Mouse (Mus musculus) ovary, adult 2 months (tissue): ENCODE data around the gene Sirt4. TPM values are rescaled to one million over a fixed set of nuclear protein-coding genes. Genes with fewer than 3 reads are reported as not detected.

ENCODE experiments used
- polyA plus RNA-seq: library from polyadenylated mRNA; depleted of rRNA; stranded (reverse); fragments of >200 nt; gene quantifications from 2 replicates; pipeline ENCODE4 v1.2.3, GENCODE M21; 2012; rRNA removed

Gene Sirt4
- 70.7 and 71.4 TPM in 2 replicates for polyA plus RNA-seq

DNA sequence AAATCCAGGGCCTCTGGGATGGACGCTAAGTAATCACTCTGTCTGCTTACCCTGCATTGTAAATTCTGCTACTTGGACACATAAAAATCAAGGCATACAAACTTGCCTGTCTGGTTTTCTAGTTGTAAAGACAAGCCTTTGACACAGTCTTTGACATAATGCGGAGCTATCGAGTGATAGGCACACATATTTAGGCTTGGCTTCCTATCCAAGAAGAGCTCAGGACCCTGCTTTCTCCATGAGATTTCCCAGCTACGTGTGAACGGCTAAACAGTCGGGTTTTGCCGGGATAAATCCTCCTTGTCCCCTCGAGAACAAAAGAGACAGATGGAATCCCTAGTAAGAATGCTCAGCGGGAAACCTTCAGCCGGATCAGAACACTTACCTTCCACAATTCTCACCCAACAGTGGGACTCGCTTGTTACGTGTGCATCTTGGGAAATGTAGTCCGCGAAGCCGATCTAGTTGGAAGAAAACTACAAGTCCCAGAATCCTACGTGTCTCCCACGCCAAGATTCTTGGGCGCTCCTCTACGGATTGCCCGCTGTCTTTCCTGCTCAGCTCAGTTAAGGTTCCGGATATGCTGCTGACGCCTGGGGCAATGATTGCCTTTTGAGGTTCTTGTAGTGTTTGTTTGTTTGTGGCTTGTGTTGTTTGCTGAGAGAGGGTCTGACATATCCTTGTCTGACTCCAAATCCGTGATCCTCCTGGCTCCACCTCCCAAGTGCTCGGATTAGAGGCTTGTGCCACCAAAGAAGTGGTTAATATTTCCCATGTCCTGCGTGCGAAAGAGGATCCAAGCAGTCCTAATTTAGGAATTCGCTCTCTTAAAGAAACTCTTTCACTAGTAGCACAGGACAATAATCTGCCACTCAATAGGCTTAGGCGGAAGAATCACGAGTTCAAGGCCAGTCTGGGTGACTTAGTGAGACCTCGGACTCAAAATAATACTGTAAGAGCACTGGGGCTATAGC, at the start of gene Sirt4:
Gene Sirt4, minus strand, starts transcription at position 779 of the 974 bp plus-strand sequence.

DNA sequence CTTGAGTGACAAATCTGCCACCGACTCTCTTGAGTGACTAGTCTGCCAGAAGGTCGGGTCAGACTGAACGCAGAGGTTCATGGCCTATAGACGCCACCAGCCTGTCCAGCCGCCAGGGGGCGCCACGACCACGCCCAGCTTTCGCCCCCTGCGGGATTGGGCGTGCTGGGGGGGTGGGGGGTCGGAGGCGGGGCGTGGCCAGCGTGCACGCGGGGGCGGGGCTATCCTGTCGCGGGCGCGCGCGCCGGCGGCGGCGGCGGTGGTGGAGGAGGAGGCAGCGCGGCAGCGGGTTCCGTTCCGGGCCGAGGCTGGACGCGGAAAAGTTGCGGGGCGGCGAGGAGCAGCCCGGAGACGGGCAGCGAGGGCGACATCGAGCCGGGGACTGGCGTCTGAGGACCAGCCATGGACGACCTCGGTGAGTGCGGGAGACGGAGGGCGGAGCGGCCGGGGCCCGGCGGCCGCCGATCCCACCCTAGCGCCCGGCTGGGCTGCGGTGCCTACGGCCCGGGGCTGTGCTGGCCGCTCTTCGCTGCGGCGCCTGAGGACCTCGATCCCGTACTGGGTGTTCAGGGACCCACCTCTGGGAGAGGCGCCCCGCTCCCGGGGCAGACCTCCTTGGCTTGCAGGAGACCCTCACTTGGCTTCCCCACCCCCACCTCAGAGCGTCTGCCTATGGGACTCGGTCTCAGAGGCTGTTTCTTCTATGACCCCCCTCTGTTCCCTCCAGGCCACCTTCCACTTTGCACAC, 22.1 kb upstream of the Sirt4 start, which contains the start of gene Pxn:
Gene Pxn, plus strand, starts transcription at position 223 of the 748 bp plus-strand sequence.

DNA sequence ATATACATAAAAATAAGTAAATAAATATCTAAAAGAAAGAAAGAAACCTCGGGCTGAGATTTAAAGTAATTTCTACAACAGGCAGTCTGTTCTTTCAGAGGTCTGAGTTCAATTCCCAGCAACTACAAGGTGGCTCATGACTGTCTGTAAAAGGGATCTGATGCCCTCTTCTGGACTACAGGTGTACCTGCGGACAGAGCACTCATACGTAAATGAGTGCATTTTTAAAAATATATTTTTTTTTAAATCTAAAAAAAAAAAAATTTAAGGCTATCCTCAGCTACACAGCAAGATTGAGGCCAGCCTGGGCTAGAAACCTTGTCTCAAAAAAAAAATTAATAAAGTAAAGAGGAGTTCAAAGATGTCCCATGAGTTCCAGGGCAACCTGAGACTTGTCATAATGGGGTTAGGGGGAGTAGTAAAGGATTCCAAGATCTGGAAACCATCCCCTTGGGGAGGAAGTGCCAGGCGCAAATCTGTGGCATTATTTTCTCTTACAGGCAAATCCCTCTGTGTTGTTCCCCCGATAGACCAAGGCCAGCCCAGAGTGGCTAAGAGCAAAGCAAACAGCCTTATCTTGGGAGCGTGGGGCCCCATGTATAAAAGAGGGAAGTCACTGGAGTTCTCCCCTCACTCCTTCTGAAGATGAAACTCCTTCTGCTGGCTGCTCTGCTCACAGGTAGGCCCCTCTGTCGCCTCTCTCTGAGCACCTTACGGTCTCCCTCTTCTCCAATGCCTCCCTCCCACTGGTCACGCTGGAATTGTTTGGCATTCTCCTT, 18.7 kb downstream of the Sirt4 start, which contains the start of gene Pla2g1b:
Gene Pla2g1b, plus strand, starts transcription at position 621 of the 779 bp plus-strand sequence.

DNA sequence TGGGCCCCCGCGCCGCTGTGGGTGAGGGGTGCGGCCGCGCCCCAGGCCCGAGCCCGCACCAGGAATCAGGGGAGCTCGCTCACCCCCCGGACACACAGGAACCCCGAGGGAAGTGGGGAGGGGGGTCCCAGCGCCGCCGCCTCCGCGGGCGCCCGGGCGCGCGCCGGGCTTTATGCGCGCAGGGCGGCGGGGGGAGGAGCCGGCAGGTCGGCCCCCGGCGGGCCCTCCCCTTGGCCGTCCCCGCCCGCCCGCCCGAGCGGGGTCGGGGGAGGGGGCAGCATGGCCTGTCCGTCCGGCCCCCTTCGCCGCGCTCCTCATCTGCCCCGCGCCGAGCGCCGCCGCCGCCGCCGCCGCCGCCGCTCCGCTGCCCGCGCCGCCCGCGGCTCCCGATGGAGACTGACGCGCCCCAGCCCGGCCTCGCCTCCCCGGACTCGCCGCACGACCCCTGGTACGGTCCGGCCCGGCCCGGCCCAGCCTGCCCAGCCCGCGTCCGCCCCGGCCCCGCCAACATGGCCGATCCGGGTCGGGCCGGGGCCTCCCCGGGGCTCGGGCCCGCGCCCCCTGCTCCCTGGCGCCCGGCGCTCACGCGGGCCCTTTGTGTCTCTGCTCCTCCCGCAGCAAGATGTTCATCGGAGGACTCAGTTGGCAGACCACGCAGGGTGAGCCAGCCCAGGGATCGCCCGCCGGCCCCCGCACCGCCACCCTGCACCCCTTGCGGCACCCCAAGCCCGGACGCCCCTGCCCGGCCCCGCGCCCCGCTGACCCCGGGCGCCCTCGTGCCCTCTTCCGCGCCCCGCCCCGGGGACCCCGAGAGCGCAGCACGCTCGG, 55.0 kb downstream of the Sirt4 start, which contains the start of gene Msi1:
Gene Msi1, plus strand, starts transcription at position 241 of the 828 bp plus-strand sequence.

Other genes with a start within 250 kb of the Sirt4 start
- 123 and 173 TPM in 2 replicates for gene Pop5, start 248.9 kb downstream of the Sirt4 start, polyA plus RNA-seq
- 191 and 195 TPM in 2 replicates for gene Rnf10, start 211.8 kb downstream of the Sirt4 start, polyA plus RNA-seq
- gene Coq5, start 205.1 kb downstream of the Sirt4 start, polyA plus RNA-seq = 8.1 and 8.7 TPM in 2 replicates
- gene Dynll1, start 183.7 kb downstream of the Sirt4 start, polyA plus RNA-seq = 250 and 284 TPM in 2 replicates
- gene Srsf9, start 157.5 kb downstream of the Sirt4 start, polyA plus RNA-seq = 137 and 140 TPM in 2 replicates
- 10.6 and 13.7 TPM in 2 replicates for gene Gatc, start 143.5 kb downstream of the Sirt4 start, polyA plus RNA-seq
- 4.7 and 6.8 TPM in 2 replicates for gene Triap1, start 143.5 kb downstream of the Sirt4 start, polyA plus RNA-seq
- 3,325 and 3,970 TPM in 2 replicates for gene Cox6a1, start 135.7 kb downstream of the Sirt4 start, polyA plus RNA-seq
- gene Msi1, start 55.1 kb downstream of the Sirt4 start, polyA plus RNA-seq = 44.6 and 51.8 TPM in 2 replicates
- 6.8 and 20.6 TPM in 2 replicates for gene Pla2g1b, start 18.5 kb downstream of the Sirt4 start, polyA plus RNA-seq
- gene Pxn, start 22.0 kb upstream of the Sirt4 start, polyA plus RNA-seq = 87.2 and 93.8 TPM in 2 replicates
- 3,142 and 3,172 TPM in 2 replicates for gene Rplp0, start 74.7 kb upstream of the Sirt4 start, polyA plus RNA-seq
- 78.5 and 85.5 TPM in 2 replicates for gene Gcn1l1, start 80.5 kb upstream of the Sirt4 start, polyA plus RNA-seq
- gene Rab35, start 147.2 kb upstream of the Sirt4 start, polyA plus RNA-seq = 70.6 and 77.8 TPM in 2 replicates
- 29.5 and 32.2 TPM in 2 replicates for gene Bicdl1, start 246.9 kb upstream of the Sirt4 start, polyA plus RNA-seq